Mouse (Mus musculus): ENCODE measurements at regions not wholly inside any gene's neighbourhood (a gene's known extent, or its start where the extent isn't known, plus 50 kb on each side); places are given as distances from the start of the nearest gene placed in this dataset.

GRCm38 (mm10) chr6:98482319-98482718 is 139.8 kb upstream of the Gm765 start:
- no peak for DNase-seq (ENCODE audit: low spot score in 2 of 2)

GRCm38 (mm10) chr6:98467563-98467962 is 125.0 kb upstream of the Gm765 start:
- DNase-seq (ENCODE audit: low spot score in 2 of 2), result no peak

GRCm38 (mm10) chr6:98452277-98452676 is 109.7 kb upstream of the Gm765 start:
- DNase-seq (ENCODE audit: low spot score in 2 of 2), result no peak

- no peak for DNase-seq (ENCODE audit: low spot score in 2 of 2)
Measured at GRCm38 (mm10) chr6:98435676-98436075, 93.1 kb upstream of the Gm765 start.

GRCm38 (mm10) chr6:98433286-98433685 is 90.7 kb upstream of the Gm765 start:
- no peak for DNase-seq (ENCODE audit: low spot score in 2 of 2)

- DNase-seq (ENCODE audit: low spot score in 2 of 2), result no peak
Measured at GRCm38 (mm10) chr6:98429120-98429519, 86.6 kb upstream of the Gm765 start.

GRCm38 (mm10) chr6:98402605-98403004 is 60.1 kb upstream of the Gm765 start:
- no peak for DNase-seq (ENCODE audit: low spot score in 2 of 2)

- DNase-seq (ENCODE audit: low spot score in 2 of 2), result no peak
Measured at GRCm38 (mm10) chr6:98394589-98394988, 52.0 kb upstream of the Gm765 start.

Measured in spleen, postnatal 36 days (tissue).